Mouse (Mus musculus) MEL (cell line): ENCODE data around the gene Ttc9c. TPM values are rescaled to one million over a fixed set of nuclear protein-coding genes. Genes with fewer than 3 reads are reported as not detected.
A peak's percentile ranks its signal among the peaks of the same experiment; 100 is the strongest.

Experiments used
- DNase-seq: peaks from one replicate; pipeline ENCODE4 v3.0.0; 2011; ENCODE audit warnings: low read depth, low spot score
- H3K27ac ChIP-seq: 2 replicates; pipeline ENCODE4 v1.5.1; 2012; ENCODE audit warnings: low read depth, mild to moderate bottlenecking, control low read depth, low read length, moderate library complexity; ENCODE audit not compliant: control insufficient read depth
- H3K27me3 ChIP-seq, 2 experiments: fragments of 150-350 bp in 1 of 2; sonication (generic) in 1 of 2; 2 replicates each; pipeline ENCODE4 v1.6.1; 2012; ENCODE audit warnings: low read length in 2 of 2, mild to moderate bottlenecking in 2 of 2, improper control_type of control experiment in 1 of 2, moderate library complexity in 1 of 2; ENCODE audit not compliant: insufficient read depth in 2 of 2, control insufficient read depth in 1 of 2
- H3K36me3 ChIP-seq, 2 experiments: 2 replicates each; pipeline ENCODE4 v1.6.1; 2012 to 2014; ENCODE audit warnings: low read length in 2 of 2, improper control_type of control experiment in 1 of 2, inconsistent platforms in 1 of 2, mild to moderate bottlenecking in 1 of 2; ENCODE audit not compliant: insufficient read depth in 2 of 2, control insufficient read depth in 1 of 2
- H3K4me1 ChIP-seq, 2 experiments: fragments of 150-350 bp in 1 of 2; sonication (generic) in 1 of 2; 2 replicates each; pipeline ENCODE4 v1.6.1; 2012; ENCODE audit warnings: low read length in 2 of 2, improper control_type of control experiment in 1 of 2, mild to moderate bottlenecking in 1 of 2; ENCODE audit not compliant: insufficient read depth in 2 of 2, control insufficient read depth in 1 of 2
- H3K4me3 ChIP-seq, 2 experiments: fragments of 150-350 bp in 1 of 2; sonication (generic) in 1 of 2; 2 replicates each; pipeline ENCODE4 v1.5.1; 2012; ENCODE audit warnings: low read depth in 2 of 2, low read length in 2 of 2, mild to moderate bottlenecking in 2 of 2, moderate library complexity in 2 of 2, control low read depth in 1 of 2, improper control_type of control experiment in 1 of 2; ENCODE audit not compliant: control insufficient read depth in 1 of 2, insufficient read depth in 1 of 2
- H3K79me2 ChIP-seq: 2 replicates; pipeline ENCODE4 v1.6.1; 2012; ENCODE audit warnings: mild to moderate bottlenecking, low read length, moderate library complexity; ENCODE audit not compliant: control insufficient read depth, poor library complexity, insufficient read depth
- H3K9ac ChIP-seq: 2 replicates; pipeline ENCODE4 v1.6.1; 2012; ENCODE audit warnings: low read depth, mild to moderate bottlenecking, control low read depth, low read length, moderate library complexity; ENCODE audit not compliant: control insufficient read depth, poor library complexity, severe bottlenecking
- H3K9me3 ChIP-seq: fragments of 150-350 bp; sonication (generic); replicated peaks from 2 replicates; pipeline ENCODE4 v1.6.1; 2012; ENCODE audit warnings: mild to moderate bottlenecking, low read length, improper control_type of control experiment, moderate library complexity; ENCODE audit not compliant: insufficient read depth
- BHLHE40 ChIP-seq: IDR thresholded peaks from 2 replicates; pipeline ENCODE4 v1.6.1; 2012; ENCODE audit warnings: low read depth, mild to moderate bottlenecking, inconsistent platforms, low read length, improper control_type of control experiment, borderline replicate concordance
- CHD1 ChIP-seq: IDR thresholded peaks from 2 replicates; pipeline ENCODE4 v1.6.1; 2012; ENCODE audit warnings: low read depth, mild to moderate bottlenecking, inconsistent platforms, low read length, improper control_type of control experiment
- CTCF ChIP-seq, 3 experiments: IDR thresholded peaks in 2 of 3; conservative IDR thresholded peaks in 1 of 3; 2 replicates each; pipeline ENCODE4 v1.5.1; 2011 to 2012; ENCODE audit warnings: low read length in 3 of 3, low read depth in 2 of 3, mild to moderate bottlenecking in 2 of 3, improper control_type of control experiment in 1 of 3, inconsistent platforms in 1 of 3, mixed read lengths in 1 of 3, moderate library complexity in 1 of 3; ENCODE audit not compliant: control insufficient read depth in 1 of 3, insufficient read depth in 1 of 3, poor library complexity in 1 of 3, severe bottlenecking in 1 of 3
- E2F4 ChIP-seq: IDR thresholded peaks from 2 replicates; pipeline ENCODE4 v1.6.1; 2011; ENCODE audit warnings: low read depth, low read length, improper control_type of control experiment, borderline replicate concordance
- ELF1 ChIP-seq: IDR thresholded peaks from 2 replicates; pipeline ENCODE4 v1.6.1; 2014; ENCODE audit warnings: low read depth, mild to moderate bottlenecking, inconsistent platforms, low read length, improper control_type of control experiment, moderate library complexity
- EP300 ChIP-seq, 2 experiments: IDR thresholded peaks; 2 replicates each; pipeline ENCODE4 v1.6.1; 2011; ENCODE audit warnings: improper control_type of control experiment in 2 of 2, low read length in 2 of 2, low read depth in 1 of 2, mild to moderate bottlenecking in 1 of 2
- GABPA ChIP-seq: IDR thresholded peaks from 2 replicates; pipeline ENCODE4 v1.6.1; 2012; ENCODE audit warnings: low read depth, mild to moderate bottlenecking, inconsistent platforms, low read length, improper control_type of control experiment, moderate library complexity
- GATA1 ChIP-seq: IDR thresholded peaks from 2 replicates; pipeline ENCODE4 v1.6.1; 2011; ENCODE audit warnings: low read depth, low read length, improper control_type of control experiment
- HCFC1 ChIP-seq: IDR thresholded peaks from 2 replicates; pipeline ENCODE4 v1.6.1; 2012; ENCODE audit warnings: low read depth, mild to moderate bottlenecking, inconsistent platforms, low read length, improper control_type of control experiment, moderate library complexity
- JUND ChIP-seq: IDR thresholded peaks from 2 replicates; pipeline ENCODE4 v1.6.1; 2011; ENCODE audit warnings: low read depth, mild to moderate bottlenecking, improper control_type of control experiment, low read length
- KAT2A ChIP-seq: conservative IDR thresholded peaks from 2 replicates; pipeline ENCODE4 v1.6.1; 2012; ENCODE audit warnings: low read depth, low read length, improper control_type of control experiment, inconsistent platforms
- MAFK ChIP-seq: IDR thresholded peaks from 2 replicates; pipeline ENCODE4 v1.6.1; 2011; ENCODE audit warnings: low read depth, mild to moderate bottlenecking, low read length, improper control_type of control experiment, borderline replicate concordance
- MAX ChIP-seq: IDR thresholded peaks from 2 replicates; pipeline ENCODE4 v1.6.1; 2011; ENCODE audit warnings: low read length, improper control_type of control experiment
- MAZ ChIP-seq: IDR thresholded peaks from 2 replicates; pipeline ENCODE4 v1.6.1; 2012; ENCODE audit warnings: low read depth, mild to moderate bottlenecking, inconsistent platforms, low read length, improper control_type of control experiment
- MEF2A ChIP-seq: IDR thresholded peaks from 2 replicates; pipeline ENCODE4 v1.6.1; 2014; ENCODE audit warnings: low read depth, mild to moderate bottlenecking, inconsistent platforms, low read length, improper control_type of control experiment; ENCODE audit not compliant: poor library complexity, insufficient replicate concordance, severe bottlenecking; ENCODE audit errors: extremely low read depth
- MXI1 ChIP-seq: IDR thresholded peaks from 2 replicates; pipeline ENCODE4 v1.6.1; 2011; ENCODE audit warnings: mild to moderate bottlenecking, low read depth, low read length, improper control_type of control experiment
- MYC ChIP-seq: IDR thresholded peaks from 2 replicates; pipeline ENCODE4 v1.6.1; 2011; ENCODE audit warnings: low read depth, mild to moderate bottlenecking, low read length, improper control_type of control experiment, moderate library complexity
- NELFE ChIP-seq: IDR thresholded peaks from 2 replicates; pipeline ENCODE4 v1.6.1; 2011; ENCODE audit warnings: low read depth, low read length, improper control_type of control experiment
- POLR2A ChIP-seq, 2 experiments: IDR thresholded peaks; 2 replicates each; pipeline ENCODE4 v1.6.1; 2011 to 2012; ENCODE audit warnings: low read length in 2 of 2, mild to moderate bottlenecking in 2 of 2, control low read depth in 1 of 2, improper control_type of control experiment in 1 of 2, low read depth in 1 of 2, moderate library complexity in 1 of 2; ENCODE audit not compliant: control insufficient read depth in 1 of 2, insufficient read depth in 1 of 2, poor library complexity in 1 of 2
- POLR2AphosphoS2 ChIP-seq: IDR thresholded peaks from 2 replicates; pipeline ENCODE4 v1.6.1; 2011; ENCODE audit warnings: low read length, improper control_type of control experiment
- POLR2AphosphoS5 ChIP-seq: IDR thresholded peaks from 2 replicates; pipeline ENCODE4 v1.6.1; 2012; ENCODE audit warnings: low read depth, borderline replicate concordance, mild to moderate bottlenecking, inconsistent platforms, low read length, moderate library complexity, mixed read lengths
- RAD21 ChIP-seq: IDR thresholded peaks from 2 replicates; pipeline ENCODE4 v1.6.1; 2011; ENCODE audit warnings: mild to moderate bottlenecking, low read depth, low read length, improper control_type of control experiment
- RCOR1 ChIP-seq: IDR thresholded peaks from 2 replicates; pipeline ENCODE4 v1.6.1; 2012; ENCODE audit warnings: low read depth, mild to moderate bottlenecking, inconsistent platforms, low read length, improper control_type of control experiment
- SIN3A ChIP-seq: IDR thresholded peaks from 2 replicates; pipeline ENCODE4 v1.6.1; 2012; ENCODE audit warnings: low read length, improper control_type of control experiment, inconsistent platforms
- SMC3 ChIP-seq: IDR thresholded peaks from 2 replicates; pipeline ENCODE4 v1.6.1; 2011; ENCODE audit warnings: low read depth, low read length, improper control_type of control experiment
- TAL1 ChIP-seq: IDR thresholded peaks from 2 replicates; pipeline ENCODE4 v1.6.1; 2012; ENCODE audit warnings: mild to moderate bottlenecking, inconsistent platforms, low read length, moderate library complexity, mixed read lengths
- TCF12 ChIP-seq: IDR thresholded peaks from 2 replicates; pipeline ENCODE4 v1.6.1; 2014; ENCODE audit warnings: low read depth, mild to moderate bottlenecking, inconsistent platforms, low read length, improper control_type of control experiment, moderate library complexity
- USF1 ChIP-seq: IDR thresholded peaks from 2 replicates; pipeline ENCODE4 v1.6.1; 2014; ENCODE audit warnings: low read depth, mild to moderate bottlenecking, inconsistent platforms, low read length, improper control_type of control experiment, moderate library complexity
- USF2 ChIP-seq, 2 experiments: IDR thresholded peaks; 2 replicates each; pipeline ENCODE4 v1.6.1; 2011 to 2012; ENCODE audit warnings: improper control_type of control experiment in 2 of 2, low read length in 2 of 2, borderline replicate concordance in 1 of 2, inconsistent platforms in 1 of 2, low read depth in 1 of 2, mild to moderate bottlenecking in 1 of 2; ENCODE audit not compliant: insufficient read depth in 1 of 2
- ZC3H11A ChIP-seq: IDR thresholded peaks from 2 replicates; pipeline ENCODE4 v1.6.1; 2012; ENCODE audit warnings: low read depth, mild to moderate bottlenecking, inconsistent platforms, low read length, improper control_type of control experiment
- ZKSCAN1 ChIP-seq: IDR thresholded peaks from 2 replicates; pipeline ENCODE4 v1.6.1; 2012; ENCODE audit warnings: low read depth, mild to moderate bottlenecking, inconsistent platforms, low read length, improper control_type of control experiment, moderate library complexity
- ZNF384 ChIP-seq: IDR thresholded peaks from 2 replicates; pipeline ENCODE4 v1.6.1; 2012; ENCODE audit warnings: low read depth, mild to moderate bottlenecking, inconsistent platforms, low read length, improper control_type of control experiment
- polyA plus RNA-seq, 2 experiments: library from polyadenylated mRNA; stranded (reverse) in 1 of 2; unstranded in 1 of 2; fragments of >175 nt in 1 of 2; fragments of >200 nt in 1 of 2; gene quantifications; 2 replicates each; pipeline versions ENCODE4 v1.2.1 to v1.2.4; 2012; ENCODE audit warnings: low replicate concordance in 2 of 2, low read depth in 1 of 2; ENCODE audit not compliant: insufficient read length in 2 of 2, insufficient read depth in 1 of 2, missing spikeins in 1 of 2
- total RNA-seq: library from RNA; depleted of rRNA; stranded (reverse); fragments of 300-350 nt; gene quantifications from 2 replicates; pipeline ENCODE4 v1.2.3, GENCODE M21; 2012

The Ttc9c gene
- total and polyA plus RNA-seq, 3 experiments = 24.2 to 29.8 TPM; not detected in 1

DNA sequence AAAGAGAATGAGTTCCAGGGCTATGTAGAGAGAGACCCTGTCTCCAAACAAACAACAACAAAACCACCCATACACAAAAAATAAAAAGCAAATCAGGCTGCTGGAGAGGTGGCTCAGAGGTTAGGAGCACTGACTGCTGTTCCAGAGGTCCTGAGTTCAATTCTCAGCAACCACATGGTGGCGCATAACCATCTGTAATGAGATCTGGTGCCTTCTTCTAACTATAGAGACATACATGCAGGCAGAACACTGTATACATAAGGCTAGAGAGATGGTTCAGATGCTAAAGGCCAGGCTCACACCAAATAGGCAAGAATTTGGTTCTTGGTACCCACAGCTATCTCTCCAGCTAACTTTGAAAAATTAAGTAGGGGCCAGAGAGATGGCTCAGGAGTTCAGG is 39.9 kb upstream of the Ttc9c start (continued):
- peak; percentile 52 to 80 (median 55) for TF ChIP-seq CTCF (IDR thresholded peaks at IDR 0.05 in 2 of 3, conservative IDR thresholded peaks at IDR 0.05 in 1 of 3; ENCODE audit: control insufficient read depth in 1 of 3, insufficient read depth in 1 of 3, low read depth in 2 of 3, low read length in 3 of 3, poor library complexity in 1 of 3, severe bottlenecking in 1 of 3)

DNA sequence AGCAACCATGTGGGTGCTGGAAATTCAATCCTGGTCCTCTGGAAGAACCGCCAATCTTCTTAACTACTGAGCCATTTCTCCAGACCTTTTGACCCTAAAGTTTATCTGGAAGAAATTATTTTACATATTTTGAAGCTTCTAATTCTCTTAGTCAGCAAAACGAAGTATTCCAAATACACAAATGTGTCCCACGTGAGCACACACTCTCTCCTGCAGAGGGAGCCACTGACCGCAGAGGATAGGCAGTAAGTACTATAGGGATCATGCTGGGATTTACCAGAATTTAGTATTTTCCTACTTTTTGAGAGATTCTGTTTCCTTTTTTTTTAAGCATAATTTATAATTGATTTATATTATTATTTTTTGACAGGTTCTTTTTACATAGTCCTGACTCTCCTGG is 38.6 kb upstream of the Ttc9c start:
- Histone ChIP-seq H3K9me3 (no peaks in the 10 kb centered on the region), H3K79me2 (no peaks in the 10 kb centered on the region)
- TF ChIP-seq GABPA (no peak), ZNF384 (no peak), TCF12 (no peak), NELFE (no peak), ZKSCAN1 (no peak), MAZ (no peak), EP300 (IDR thresholded peaks at IDR 0.05; ENCODE audit: low read depth in 1 of 2, low read length in 2 of 2) (no peak), USF1 (peak; percentile 88), POLR2AphosphoS2 (no peak), MAX (peak; percentile 71), ELF1 (no peak), MYC (peak; percentile 89), POLR2A (IDR thresholded peaks at IDR 0.05; ENCODE audit: control insufficient read depth in 1 of 2, insufficient read depth in 1 of 2, low read depth in 1 of 2, low read length in 2 of 2, poor library complexity in 1 of 2) (no peak), E2F4 (no peak), MAFK (peak; percentile 99), SMC3 (peak; percentile 89), RAD21 (peak; percentile 90), RCOR1 (no peak), BHLHE40 (peak; percentile 75; the same call in 1 of the 2 replicates), POLR2AphosphoS5 (no peak), JUND (no peak), MXI1 (peak; percentile 64; the same call in 1 of the 2 replicates), USF2 (IDR thresholded peaks at IDR 0.05; ENCODE audit: borderline replicate concordance in 1 of 2, insufficient read depth in 1 of 2, low read depth in 1 of 2, low read length in 2 of 2) (0 out of 4 replicates have a peak, but pooled peaks of 1 of the 2 experiments have one; percentile 46), TAL1 (no peak), SIN3A (peak; percentile 43; the same call in 1 of the 2 replicates), ZC3H11A (peak; percentile 85), KAT2A (no peak), HCFC1 (no peak), CTCF (IDR thresholded peaks at IDR 0.05 in 2 of 3, conservative IDR thresholded peaks at IDR 0.05 in 1 of 3; ENCODE audit: control insufficient read depth in 1 of 3, insufficient read depth in 1 of 3, low read depth in 2 of 3, low read length in 3 of 3, poor library complexity in 1 of 3, severe bottlenecking in 1 of 3) (peak; percentile 73 to 85 (median 78)), CHD1 (no peak), MEF2A (no peak), GATA1 (no peak)
- TF ChIP-seq, all 39 proteins: peak for 12
- H3K4me1 ChIP-seq = no peaks in the 10 kb centered on the region
- DNase-seq = peak; percentile 76
- no peak overlapping the region for H3K9ac ChIP-seq
- H3K4me3 ChIP-seq = no peak overlapping the region
- H3K27me3 ChIP-seq = no peaks in the 10 kb centered on the region
- no peaks in the 10 kb centered on the region for H3K36me3 ChIP-seq
- H3K27ac ChIP-seq = no peak overlapping the region
